Mouse (Mus musculus): ENCODE results near the gene Tmem158. TPM values are rescaled to one million over a fixed set of nuclear protein-coding genes. Genes with fewer than 3 reads are reported as not detected.

Tmem158 gene
- polyA plus RNA-seq (2014; fragmentation: Nextera tagmentation; extraction: Ambion mirVana) = 13.1 and 15.4 TPM in 2 replicates

- Histone ChIP-seq H3K27me3 (replicated peaks; ENCODE audit: control insufficient read depth, insufficient read depth, low read length) (peaks cover 33% of the 10 kb centered on the region), H3K36me3 (ENCODE audit: control insufficient read depth, insufficient read depth, low read length) (no peaks in the 10 kb centered on the region), H3K27ac (replicated peaks; ENCODE audit: low read depth, low read length) (peak within 1 kb of the TSS; percentile 67), H3K4me1 (ENCODE audit: control insufficient read depth, insufficient read depth, low read length) (peaks cover 4% of the 10 kb centered on the region), H3K4me3 (ENCODE audit: low read depth, low read length) (peak within 1 kb of the TSS; percentile 70), H3K4me2 (ENCODE audit: low read depth, low read length) (peak within 1 kb of the TSS; percentile 96), H3K9me3 (ENCODE audit: control insufficient read depth, low read length) (no peaks in the 10 kb centered on the region), H3K9ac (ENCODE audit: low read depth, low read length) (peak within 1 kb of the TSS; percentile 70)
- 0% methylated on average over 36 of the region's 40 CpGs for WGBS
- ATAC-seq (ENCODE audit: low read depth) = peak; percentile 95
- DNase-seq (ENCODE audit: low spot score) = peak; percentile 94
Measured at GRCm38 (mm10) chr9:123260611-123261021, at the start of gene Tmem158. Tmem158 (minus strand) TSS chr9:123260764.

GRCm38 (mm10) chr9:123309685-123310365 lies 49.3 kb upstream of the Tmem158 start:
- H3K4me2 ChIP-seq (ENCODE audit: low read depth, low read length) = no peak overlapping the region
- no peak overlapping the region for H3K9ac ChIP-seq (ENCODE audit: low read depth, low read length)
- H3K27me3 ChIP-seq (replicated peaks; ENCODE audit: control insufficient read depth, insufficient read depth, low read length) = no peaks in the 10 kb centered on the region
- WGBS = 69% methylated on average over 2 of the region's 2 CpGs
- DNase-seq (ENCODE audit: low spot score) = no peak
- no peak overlapping the region for H3K4me3 ChIP-seq (ENCODE audit: low read depth, low read length)
- no peaks in the 10 kb centered on the region for H3K4me1 ChIP-seq (ENCODE audit: control insufficient read depth, insufficient read depth, low read length)
- no peaks in the 10 kb centered on the region for H3K9me3 ChIP-seq (ENCODE audit: control insufficient read depth, low read length)
- no peaks in the 10 kb centered on the region for H3K36me3 ChIP-seq (ENCODE audit: control insufficient read depth, insufficient read depth, low read length)
- no peak for ATAC-seq (ENCODE audit: low read depth)
- no peak overlapping the region for H3K27ac ChIP-seq (replicated peaks; ENCODE audit: low read depth, low read length)

GRCm38 (mm10) chr9:123309073-123309472 lies 48.5 kb upstream of the Tmem158 start:
- ATAC-seq (ENCODE audit: low read depth) = no peak
- no peaks in the 10 kb centered on the region for H3K27me3 ChIP-seq (replicated peaks; ENCODE audit: control insufficient read depth, insufficient read depth, low read length)

GRCm38 (mm10) chr9:123304917-123305316 lies 44.4 kb upstream of the Tmem158 start:
- DNase-seq (ENCODE audit: low spot score) (no peak), ATAC-seq (ENCODE audit: low read depth) (no peak)
- Histone ChIP-seq H3K27ac (replicated peaks; ENCODE audit: low read depth, low read length) (no peak overlapping the region), H3K9ac (ENCODE audit: low read depth, low read length) (no peak overlapping the region), H3K9me3 (ENCODE audit: control insufficient read depth, low read length) (no peaks in the 10 kb centered on the region), H3K4me2 (ENCODE audit: low read depth, low read length) (no peak overlapping the region), H3K36me3 (ENCODE audit: control insufficient read depth, insufficient read depth, low read length) (no peaks in the 10 kb centered on the region), H3K27me3 (replicated peaks; ENCODE audit: control insufficient read depth, insufficient read depth, low read length) (no peaks in the 10 kb centered on the region), H3K4me1 (ENCODE audit: control insufficient read depth, insufficient read depth, low read length) (no peaks in the 10 kb centered on the region), H3K4me3 (ENCODE audit: low read depth, low read length) (no peak overlapping the region)
- 70% methylated on average over 8 of the region's 8 CpGs for WGBS

More at GRCm38 (mm10) chr9:123309073-123309472, 48.5 kb upstream of the Tmem158 start:
- Histone ChIP-seq H3K27ac (replicated peaks; ENCODE audit: low read depth, low read length) (no peak overlapping the region), H3K4me3 (ENCODE audit: low read depth, low read length) (no peak overlapping the region), H3K4me1 (ENCODE audit: control insufficient read depth, insufficient read depth, low read length) (no peaks in the 10 kb centered on the region), H3K36me3 (ENCODE audit: control insufficient read depth, insufficient read depth, low read length) (no peaks in the 10 kb centered on the region), H3K4me2 (ENCODE audit: low read depth, low read length) (no peak overlapping the region), H3K9me3 (ENCODE audit: control insufficient read depth, low read length) (no peaks in the 10 kb centered on the region), H3K9ac (ENCODE audit: low read depth, low read length) (no peak overlapping the region)
- WGBS = 49% methylated on average over 5 of the region's 5 CpGs
- DNase-seq (ENCODE audit: low spot score) = peak; percentile 14

GRCm38 (mm10) chr9:123303952-123304351 lies 43.4 kb upstream of the Tmem158 start:
- Histone ChIP-seq H3K27me3 (replicated peaks; ENCODE audit: control insufficient read depth, insufficient read depth, low read length) (no peaks in the 10 kb centered on the region), H3K4me2 (ENCODE audit: low read depth, low read length) (no peak overlapping the region), H3K9me3 (ENCODE audit: control insufficient read depth, low read length) (no peaks in the 10 kb centered on the region), H3K36me3 (ENCODE audit: control insufficient read depth, insufficient read depth, low read length) (no peaks in the 10 kb centered on the region), H3K27ac (replicated peaks; ENCODE audit: low read depth, low read length) (no peak overlapping the region), H3K9ac (ENCODE audit: low read depth, low read length) (no peak overlapping the region), H3K4me3 (ENCODE audit: low read depth, low read length) (no peak overlapping the region), H3K4me1 (ENCODE audit: control insufficient read depth, insufficient read depth, low read length) (no peaks in the 10 kb centered on the region)
- DNase-seq (ENCODE audit: low spot score) (no peak), ATAC-seq (ENCODE audit: low read depth) (no peak)
- 76% methylated on average over 7 of the region's 7 CpGs for WGBS

GRCm38 (mm10) chr9:123302759-123303313 lies 42.3 kb upstream of the Tmem158 start:
- DNase-seq (ENCODE audit: low spot score) (no peak), ATAC-seq (ENCODE audit: low read depth) (no peak)
- Histone ChIP-seq H3K9me3 (ENCODE audit: control insufficient read depth, low read length) (no peaks in the 10 kb centered on the region), H3K4me1 (ENCODE audit: control insufficient read depth, insufficient read depth, low read length) (no peaks in the 10 kb centered on the region), H3K4me3 (ENCODE audit: low read depth, low read length) (no peak overlapping the region), H3K27ac (replicated peaks; ENCODE audit: low read depth, low read length) (no peak overlapping the region), H3K9ac (ENCODE audit: low read depth, low read length) (no peak overlapping the region), H3K4me2 (ENCODE audit: low read depth, low read length) (no peak overlapping the region), H3K36me3 (ENCODE audit: control insufficient read depth, insufficient read depth, low read length) (no peaks in the 10 kb centered on the region), H3K27me3 (replicated peaks; ENCODE audit: control insufficient read depth, insufficient read depth, low read length) (no peaks in the 10 kb centered on the region)
- WGBS = 83% methylated on average over 2 of the region's 2 CpGs

GRCm38 (mm10) chr9:123297862-123298261 lies 37.3 kb upstream of the Tmem158 start:
- no peak for DNase-seq (ENCODE audit: low spot score)

GRCm38 (mm10) chr9:123296229-123296628 lies 35.7 kb upstream of the Tmem158 start:
- no peak overlapping the region for H3K4me2 ChIP-seq (ENCODE audit: low read depth, low read length)
- no peak overlapping the region for H3K27ac ChIP-seq (replicated peaks; ENCODE audit: low read depth, low read length)
- ATAC-seq (ENCODE audit: low read depth) (no peak), DNase-seq (ENCODE audit: low spot score) (no peak)
- H3K4me1 ChIP-seq (ENCODE audit: control insufficient read depth, insufficient read depth, low read length) = no peaks in the 10 kb centered on the region
- no peaks in the 10 kb centered on the region for H3K27me3 ChIP-seq (replicated peaks; ENCODE audit: control insufficient read depth, insufficient read depth, low read length)
- no peaks in the 10 kb centered on the region for H3K36me3 ChIP-seq (ENCODE audit: control insufficient read depth, insufficient read depth, low read length)
- H3K9ac ChIP-seq (ENCODE audit: low read depth, low read length) = no peak overlapping the region
- no peaks in the 10 kb centered on the region for H3K9me3 ChIP-seq (ENCODE audit: control insufficient read depth, low read length)
- no peak overlapping the region for H3K4me3 ChIP-seq (ENCODE audit: low read depth, low read length)

More at GRCm38 (mm10) chr9:123297862-123298261, 37.3 kb upstream of the Tmem158 start:
- no peak overlapping the region for H3K27ac ChIP-seq (replicated peaks; ENCODE audit: low read depth, low read length)
- H3K9me3 ChIP-seq (ENCODE audit: control insufficient read depth, low read length) = no peaks in the 10 kb centered on the region
- 88% methylated on average over 7 of the region's 7 CpGs for WGBS
- no peaks in the 10 kb centered on the region for H3K36me3 ChIP-seq (ENCODE audit: control insufficient read depth, insufficient read depth, low read length)
- H3K4me1 ChIP-seq (ENCODE audit: control insufficient read depth, insufficient read depth, low read length) = no peaks in the 10 kb centered on the region
- no peak overlapping the region for H3K4me3 ChIP-seq (ENCODE audit: low read depth, low read length)
- no peak overlapping the region for H3K4me2 ChIP-seq (ENCODE audit: low read depth, low read length)
- no peak overlapping the region for H3K9ac ChIP-seq (ENCODE audit: low read depth, low read length)
- no peak for ATAC-seq (ENCODE audit: low read depth)
- no peaks in the 10 kb centered on the region for H3K27me3 ChIP-seq (replicated peaks; ENCODE audit: control insufficient read depth, insufficient read depth, low read length)

- ATAC-seq (ENCODE audit: low read depth) = no peak
- no peak overlapping the region for H3K9ac ChIP-seq (ENCODE audit: low read depth, low read length)
- no peak for DNase-seq (ENCODE audit: low spot score)
- H3K4me3 ChIP-seq (ENCODE audit: low read depth, low read length) = no peak overlapping the region
- WGBS = 78% methylated on average over 5 of the region's 5 CpGs
- no peak overlapping the region for H3K27ac ChIP-seq (replicated peaks; ENCODE audit: low read depth, low read length)
- H3K4me1 ChIP-seq (ENCODE audit: control insufficient read depth, insufficient read depth, low read length) = no peaks in the 10 kb centered on the region
- H3K9me3 ChIP-seq (ENCODE audit: control insufficient read depth, low read length) = no peaks in the 10 kb centered on the region
- H3K27me3 ChIP-seq (replicated peaks; ENCODE audit: control insufficient read depth, insufficient read depth, low read length) = no peaks in the 10 kb centered on the region
- H3K4me2 ChIP-seq (ENCODE audit: low read depth, low read length) = no peak overlapping the region
- H3K36me3 ChIP-seq (ENCODE audit: control insufficient read depth, insufficient read depth, low read length) = no peaks in the 10 kb centered on the region
Measured at GRCm38 (mm10) chr9:123294581-123294980, 34.0 kb upstream of the Tmem158 start.
